Mouse (Mus musculus): ENCODE measurements at regions not wholly inside any gene's neighbourhood (a gene's known extent, or its start where the extent isn't known, plus 50 kb on each side); places are given as distances from the start of the nearest gene placed in this dataset.
A peak's percentile ranks its signal among the peaks of the same experiment; 100 is the strongest.

DNA sequence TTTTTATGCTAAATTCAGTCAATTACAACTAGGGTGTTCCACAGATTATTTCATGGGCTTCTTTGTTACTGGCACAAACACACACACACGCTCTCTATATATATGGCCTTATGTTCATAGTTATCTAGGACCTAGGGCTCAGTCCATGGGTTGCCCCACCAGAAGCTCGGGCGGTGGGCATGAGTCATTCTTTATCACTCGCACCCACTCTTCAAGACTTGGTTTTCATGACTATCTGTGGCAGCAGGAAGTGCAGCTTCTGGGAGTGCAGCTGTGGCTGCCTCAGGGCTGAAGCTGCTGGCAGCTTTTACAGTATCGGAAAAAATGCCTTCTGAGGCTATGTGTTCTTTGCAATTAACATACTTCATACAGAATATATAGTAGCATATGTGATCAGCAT, 198.7 kb downstream of the Ipo11 start:
- no peak for DNase-seq (ENCODE audit: low spot score in 2 of 2)

DNA sequence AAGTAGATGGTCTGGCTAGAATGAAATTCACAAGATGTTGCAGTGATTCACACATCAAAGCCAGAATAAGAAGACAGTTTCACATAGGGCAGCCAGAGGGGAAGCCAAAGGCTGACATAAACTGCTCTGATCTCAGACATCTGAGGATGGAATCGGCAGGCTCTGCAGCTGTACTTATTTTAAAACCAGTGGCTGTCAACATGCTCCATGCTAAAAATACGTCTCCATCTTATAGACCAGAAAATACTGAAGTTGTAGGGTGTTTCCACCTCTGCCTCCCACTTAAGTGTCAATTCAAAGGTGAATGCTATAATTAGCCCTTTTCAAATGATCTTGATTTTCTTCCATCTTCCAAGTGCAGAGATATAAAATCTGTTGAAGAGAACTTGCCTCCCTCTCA, 202.4 kb downstream of the Ipo11 start:
- no peak for DNase-seq (ENCODE audit: low spot score in 2 of 2)

DNA sequence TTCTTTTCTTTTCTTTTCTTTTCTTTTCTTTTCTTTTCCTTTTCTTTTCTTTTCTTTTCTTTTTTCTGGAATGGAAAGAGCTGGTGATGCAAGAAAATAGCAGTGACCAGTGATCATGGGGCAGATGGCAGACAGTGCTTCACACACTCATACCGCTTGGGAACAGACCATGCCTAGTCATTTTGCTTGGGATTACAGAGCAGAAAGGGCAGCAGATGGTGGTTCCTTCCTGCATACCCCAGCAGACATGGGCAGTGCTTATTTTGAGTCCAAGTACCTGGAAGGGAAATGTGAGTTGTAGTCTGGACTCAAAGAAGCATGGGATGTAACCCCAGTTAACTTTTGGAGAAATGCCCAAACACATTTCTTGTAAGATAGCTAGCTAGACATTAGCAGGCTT, 203.9 kb downstream of the Ipo11 start:
- DNase-seq (ENCODE audit: low spot score in 2 of 2), result no peak

DNA sequence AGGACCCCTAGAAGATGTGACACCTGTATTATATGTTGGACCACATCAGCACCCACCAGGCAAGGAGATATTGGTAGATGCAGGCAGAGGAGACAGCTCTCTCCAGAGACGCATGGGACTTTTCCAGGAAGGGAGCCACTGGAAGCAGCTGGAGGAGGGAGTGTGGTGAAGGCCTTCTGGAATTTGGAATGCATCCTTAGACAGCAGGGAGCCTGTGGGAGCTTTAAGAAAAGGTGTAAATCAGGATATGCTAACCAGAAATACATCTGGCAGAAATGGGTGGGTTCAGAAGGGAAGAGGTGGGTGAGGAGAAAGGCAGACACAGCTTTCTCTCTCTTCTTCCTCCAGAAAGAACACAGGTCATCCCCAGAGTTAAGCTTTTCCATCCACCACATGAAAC, 213.4 kb downstream of the Ipo11 start:
- DNase-seq (ENCODE audit: low spot score in 2 of 2), result no peak

DNA sequence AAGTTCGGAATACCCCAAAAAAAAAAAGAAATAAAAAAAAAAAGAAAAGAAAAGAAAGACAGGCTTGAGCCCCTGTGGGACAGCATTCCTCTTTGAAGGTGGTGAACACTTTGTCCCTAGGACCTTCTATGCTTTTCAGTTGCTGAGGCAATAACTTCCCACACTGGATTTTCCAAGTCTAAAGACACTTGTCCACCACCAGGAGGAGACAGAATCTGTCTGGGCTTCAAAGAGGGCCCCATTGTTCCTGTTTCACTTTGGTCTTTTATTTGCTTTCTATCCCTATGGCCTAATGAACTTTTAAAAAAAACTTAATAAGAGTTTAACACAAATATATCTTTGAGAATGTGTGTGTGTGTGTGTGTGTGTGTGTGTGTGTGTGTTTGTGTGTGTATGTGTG, 215.6 kb downstream of the Ipo11 start:
- DNase-seq (ENCODE audit: low spot score in 2 of 2), result no peak

DNA sequence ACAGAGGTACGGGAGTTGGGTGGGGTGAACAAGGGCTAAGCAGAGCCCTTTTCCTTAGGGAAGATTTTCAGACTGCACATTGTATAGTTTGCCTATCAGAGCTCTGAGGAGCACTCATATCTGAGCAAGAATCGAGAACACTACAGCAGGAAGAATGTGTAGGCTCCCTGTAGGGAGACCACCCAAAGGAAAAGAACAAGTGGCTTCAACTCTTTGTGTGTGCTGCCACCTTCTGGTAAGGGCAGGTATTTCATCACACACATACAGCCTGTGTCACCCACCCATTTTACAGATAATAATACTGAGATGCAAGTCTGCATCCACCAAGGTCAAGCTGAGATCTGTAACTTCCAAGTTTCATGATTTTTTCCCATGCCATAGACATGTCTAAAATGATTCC, 221.0 kb downstream of the Ipo11 start:
- DNase-seq (ENCODE audit: low spot score in 2 of 2), result peak; percentile 37 to 42

DNA sequence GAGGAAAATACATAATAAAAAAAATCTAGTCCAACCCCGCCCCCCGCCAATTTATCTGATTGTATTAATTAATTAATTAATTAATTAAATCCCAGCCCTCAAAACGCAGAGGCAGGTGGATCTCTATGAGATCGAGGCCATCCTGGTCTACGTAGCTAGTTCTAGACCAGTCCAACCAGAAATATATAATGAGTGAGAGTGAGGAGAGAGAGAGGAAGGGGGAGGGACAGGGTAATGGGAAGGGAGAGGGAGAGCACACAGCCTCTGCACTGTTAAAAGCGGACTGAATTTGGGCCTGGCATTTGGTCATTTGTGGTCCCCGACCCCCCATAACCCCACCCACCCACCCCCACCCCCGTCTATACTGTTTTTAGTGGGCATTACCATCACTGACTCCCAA, 221.5 kb downstream of the Ipo11 start:
- no peak for DNase-seq (ENCODE audit: low spot score in 2 of 2)

DNA sequence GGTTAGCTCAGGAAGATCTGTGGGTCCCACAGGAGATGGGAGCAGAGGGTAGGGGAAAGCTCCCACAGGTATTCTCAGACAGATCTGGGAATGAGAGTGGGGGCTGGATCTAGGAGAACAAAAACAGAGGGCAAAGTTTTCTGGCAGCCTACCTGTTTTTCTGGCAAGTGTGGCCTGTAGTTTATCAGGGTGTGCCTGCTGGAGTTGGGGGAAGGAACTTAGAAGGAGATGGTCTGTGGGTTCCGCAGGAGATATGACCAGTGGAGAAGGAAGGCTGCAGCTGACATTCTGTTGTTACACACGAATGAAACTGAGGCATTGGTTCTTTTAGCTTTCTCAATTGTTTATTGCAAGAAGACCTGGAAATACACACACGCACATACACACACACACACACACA, 226.2 kb downstream of the Ipo11 start:
- no peak for DNase-seq (ENCODE audit: low spot score in 2 of 2)

DNA sequence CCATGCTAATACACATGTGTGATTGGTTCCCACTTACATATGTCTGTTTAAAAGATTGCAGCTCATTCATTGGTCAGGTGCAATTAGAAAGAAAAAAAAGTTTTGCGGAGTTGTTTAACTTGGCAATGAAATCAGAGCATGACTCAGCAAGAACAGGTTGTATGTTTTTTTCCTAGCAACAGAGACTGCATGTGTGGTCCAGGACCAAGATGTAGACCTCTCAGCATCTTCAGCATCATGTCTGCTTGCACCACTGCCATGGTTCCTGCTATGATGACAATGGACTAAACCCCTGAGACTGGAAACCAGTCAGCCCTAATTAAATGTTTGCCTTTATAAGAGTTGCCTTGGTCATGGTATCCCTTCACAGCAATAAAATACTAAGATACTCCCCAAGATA, 236.4 kb downstream of the Ipo11 start:
- no peak for DNase-seq (ENCODE audit: low spot score in 2 of 2)

DNA sequence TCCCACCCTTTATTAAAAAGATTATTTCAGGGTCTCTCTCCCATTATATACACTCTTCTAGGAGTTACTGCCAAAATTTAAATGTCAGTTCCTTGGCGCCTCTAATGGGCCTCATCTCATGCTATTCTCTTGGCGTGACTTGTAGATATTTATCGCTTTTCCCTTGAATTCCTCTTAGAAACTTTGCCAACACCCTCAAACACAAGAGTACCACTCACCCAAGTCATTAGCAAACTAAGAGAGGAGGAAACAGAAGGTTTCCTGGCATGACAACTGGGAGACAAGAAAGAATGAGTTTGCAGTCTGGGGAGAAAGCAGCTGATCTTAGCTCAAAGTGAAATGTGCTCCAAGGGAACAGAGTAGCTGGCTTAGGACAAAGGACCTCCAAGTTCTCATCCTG, 236.8 kb downstream of the Ipo11 start:
- no peak for DNase-seq (ENCODE audit: low spot score in 2 of 2)

DNA sequence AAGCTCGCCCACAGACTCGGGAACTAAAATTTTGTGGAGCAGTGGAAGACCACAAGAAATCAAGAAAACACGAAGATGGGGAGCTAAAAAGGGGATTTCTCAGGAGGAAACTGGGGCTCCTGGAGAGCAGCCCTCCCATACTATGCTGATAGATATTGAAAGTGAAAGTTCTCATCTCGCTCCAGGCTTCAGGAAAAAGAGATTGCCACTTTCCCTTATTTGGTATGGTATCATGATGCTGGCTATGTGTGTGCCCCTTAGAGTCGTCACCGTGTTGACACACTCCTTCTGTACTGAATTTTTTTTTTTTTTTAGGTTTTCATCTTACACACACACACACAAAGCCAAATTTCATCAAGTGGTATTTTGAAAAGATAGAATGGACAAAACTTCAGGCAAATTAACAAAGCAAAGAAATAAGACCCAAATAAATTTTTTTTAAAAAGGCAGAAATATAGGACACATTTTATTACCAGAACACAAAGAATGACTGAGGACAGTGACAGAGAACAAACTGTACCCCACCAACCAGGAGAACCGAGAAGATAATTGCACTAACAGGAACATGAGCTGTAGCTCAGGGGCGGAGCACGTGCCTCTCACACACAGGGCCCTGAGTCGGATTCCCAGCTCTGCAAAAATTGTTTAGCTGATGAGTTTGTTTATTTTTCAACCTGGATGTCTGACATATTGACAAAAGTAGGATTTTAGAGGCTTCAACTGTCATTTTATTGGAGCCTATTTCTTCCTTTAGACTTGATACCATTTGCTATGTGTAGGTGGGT, 244.8 kb downstream of the Ipo11 start:
- DNase-seq (ENCODE audit: low spot score in 2 of 2), result no peak

DNA sequence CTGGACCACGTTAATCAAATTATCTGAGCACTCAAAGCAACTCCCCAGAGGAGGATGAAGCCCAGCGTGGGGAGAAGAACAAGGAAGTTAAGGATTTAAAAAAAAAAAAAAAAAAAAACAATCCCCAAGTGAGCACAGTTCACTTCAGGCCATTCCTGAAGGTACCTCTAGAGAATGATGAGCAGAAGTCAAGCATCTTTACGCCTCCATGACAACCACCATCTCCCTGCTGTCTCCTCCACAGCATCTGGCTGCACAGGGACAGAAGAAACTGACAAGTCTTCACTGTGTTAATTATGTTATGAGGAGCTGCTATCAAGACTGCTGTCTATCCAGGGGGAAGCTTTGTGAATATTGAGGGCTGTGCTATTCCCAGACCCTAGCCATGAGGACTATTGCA, 246.6 kb downstream of the Ipo11 start:
- no peak for DNase-seq (ENCODE audit: low spot score in 2 of 2)

DNA sequence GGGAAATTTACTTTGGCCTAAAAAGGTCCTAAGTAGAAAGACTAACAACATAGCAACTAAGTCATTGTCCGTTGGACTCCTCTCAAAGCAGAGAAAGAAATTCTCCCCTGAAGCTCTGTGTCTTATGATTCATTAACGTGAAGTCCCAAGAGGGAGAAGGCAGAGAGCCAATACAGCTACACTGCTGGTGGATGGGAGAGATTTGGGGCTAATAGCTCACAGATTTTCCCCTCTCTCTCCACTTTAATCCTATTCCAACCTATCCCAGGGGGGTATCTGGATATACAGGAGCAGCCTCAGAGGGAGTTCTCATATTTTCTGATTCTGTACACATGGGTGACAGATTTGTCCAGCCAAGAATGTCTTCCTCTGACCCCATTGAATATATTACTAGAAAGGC, 247.1 kb downstream of the Ipo11 start:
- DNase-seq (ENCODE audit: low spot score in 2 of 2), result no peak

DNA sequence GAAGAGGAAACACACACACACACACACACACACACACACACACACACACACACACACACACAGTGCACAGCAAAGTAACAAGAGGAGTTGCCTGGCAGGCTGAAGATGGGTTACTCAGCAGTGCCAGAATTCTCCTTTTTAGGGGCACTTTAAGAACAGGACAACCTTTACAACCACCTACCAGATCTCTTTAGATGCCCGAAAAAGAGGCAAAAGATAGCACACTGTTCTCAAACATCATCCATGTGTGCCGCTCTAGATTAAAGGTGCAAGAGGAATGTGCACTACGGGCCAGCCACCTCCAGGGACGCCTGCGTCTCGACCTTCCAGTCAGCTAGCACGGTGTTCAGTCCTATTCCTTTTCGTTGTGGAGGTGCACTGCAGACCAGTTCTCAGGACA, 247.7 kb downstream of the Ipo11 start:
- no peak for DNase-seq (ENCODE audit: low spot score in 2 of 2)

DNA sequence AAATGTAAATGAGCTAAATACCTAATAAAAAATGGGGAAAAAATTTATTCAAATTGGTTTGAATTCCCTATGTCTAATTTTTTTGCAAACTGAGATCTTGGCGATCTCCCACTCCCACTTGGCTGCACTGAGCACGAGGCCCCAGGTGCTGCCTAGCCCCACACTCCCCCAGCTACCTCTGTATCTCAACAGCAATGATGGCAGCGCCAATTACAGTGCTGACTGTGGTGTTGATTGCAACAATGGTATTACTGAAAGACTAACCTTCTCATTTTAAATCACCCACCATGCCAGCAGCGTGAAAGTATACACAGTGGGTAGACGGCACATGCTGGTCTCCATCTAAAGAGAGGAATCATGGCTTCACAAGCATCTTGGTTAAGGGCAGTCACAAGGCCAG, 267.1 kb downstream of the Ipo11 start:
- no peak for DNase-seq (ENCODE audit: low spot score in 2 of 2)

DNA sequence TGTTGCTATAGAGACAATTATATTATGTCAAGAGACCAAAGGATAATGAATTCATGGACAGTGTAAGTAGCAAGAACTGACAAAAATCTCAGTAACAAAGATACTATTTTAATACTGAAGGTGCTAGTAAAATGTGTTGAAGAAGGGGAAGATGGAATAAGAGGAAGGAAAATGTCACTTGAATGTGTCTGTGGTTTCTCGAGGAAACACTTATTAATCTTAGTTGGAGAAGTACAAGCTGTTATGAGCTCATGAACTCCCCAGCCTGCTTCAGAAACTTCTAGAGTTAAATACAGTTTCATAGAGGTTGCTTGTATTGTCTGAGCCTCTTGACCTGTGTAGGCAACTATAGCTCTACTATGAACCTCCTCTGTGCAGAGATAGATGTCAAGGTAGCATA, 274.6 kb downstream of the Ipo11 start:
- no peak for DNase-seq (ENCODE audit: low spot score in 2 of 2)

DNA sequence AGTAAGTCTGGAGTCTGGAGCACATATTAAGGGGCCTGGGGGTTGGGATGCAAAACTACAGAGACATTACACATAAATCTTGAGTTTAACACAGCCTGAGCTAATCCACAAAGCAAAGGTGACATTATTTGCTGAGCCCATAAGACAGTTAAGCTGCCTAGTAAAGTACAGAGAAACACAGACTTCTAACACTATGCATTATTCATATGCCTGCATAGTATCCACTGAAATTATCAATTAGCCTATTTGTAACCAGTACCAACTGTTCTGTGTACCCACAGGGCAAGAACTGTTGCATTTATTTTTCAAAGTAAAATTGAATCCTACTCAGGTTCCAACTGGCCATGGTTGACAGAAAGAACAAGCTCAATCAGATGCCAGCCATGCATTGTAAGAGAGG, 287.4 kb downstream of the Ipo11 start:
- DNase-seq (ENCODE audit: low spot score in 2 of 2), result no peak

DNA sequence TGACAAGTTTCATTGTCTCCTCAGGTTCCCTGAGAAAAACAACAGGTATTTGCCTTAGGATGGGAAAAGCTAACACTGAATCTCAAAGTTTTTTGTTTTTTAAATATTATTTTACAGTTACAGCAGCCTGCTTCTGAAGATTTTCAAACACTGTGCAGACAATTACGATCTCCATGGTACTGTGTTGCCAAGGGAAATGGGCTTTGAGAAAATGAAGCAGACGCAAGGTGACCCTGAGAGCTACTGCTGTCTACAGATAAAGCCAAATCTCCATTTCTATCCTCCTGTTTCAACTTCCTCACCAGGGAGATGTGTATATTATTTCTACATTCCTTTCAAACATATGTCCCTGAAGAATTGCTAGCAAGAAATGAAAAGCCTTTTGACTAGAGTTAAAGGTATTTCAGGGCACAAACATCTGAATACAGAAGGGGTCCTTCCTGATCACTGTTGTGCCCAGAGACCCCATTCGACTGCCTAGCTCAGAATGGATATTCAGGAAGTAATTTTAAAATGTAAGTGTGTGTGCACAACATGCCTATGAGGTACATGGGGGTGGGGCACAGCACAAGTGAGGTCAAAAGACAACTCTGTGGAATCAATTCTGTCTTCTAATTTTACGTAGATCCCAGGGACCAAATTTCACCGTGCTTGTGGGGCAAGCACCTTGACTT, 293.3 kb downstream of the Ipo11 start:
- DNase-seq (ENCODE audit: low spot score in 2 of 2), result no peak

DNA sequence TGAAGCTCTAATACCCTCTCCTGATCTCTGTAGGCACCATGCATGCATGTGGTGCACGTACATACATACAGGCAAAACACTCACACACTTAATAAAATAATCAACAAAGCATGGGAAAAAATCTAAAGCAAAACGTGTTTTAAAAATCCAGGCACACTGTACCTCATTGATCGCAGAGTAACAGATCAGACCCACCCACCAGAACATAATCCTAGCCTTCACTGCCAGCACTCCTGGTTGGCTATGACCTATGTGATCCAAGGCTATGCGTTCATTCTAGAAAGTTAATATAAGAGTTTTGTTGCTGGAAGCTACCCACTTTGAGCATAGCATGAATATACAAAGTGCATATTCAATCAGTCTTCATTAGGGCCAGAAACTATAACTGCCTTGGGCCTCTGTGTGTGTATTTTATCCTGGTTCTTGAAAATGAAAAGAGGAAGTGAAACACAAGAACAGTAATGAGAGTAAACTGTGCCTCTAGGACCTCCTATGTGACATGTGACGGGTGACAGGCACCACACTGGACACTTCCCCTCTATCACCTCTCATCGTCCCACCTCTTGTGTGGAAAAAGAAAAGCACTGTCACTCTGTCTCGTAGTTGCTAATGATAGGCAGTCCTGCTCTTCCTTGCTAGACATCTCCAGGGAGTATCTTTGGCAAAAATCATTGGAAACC, 297.9 kb downstream of the Ipo11 start:
- DNase-seq (ENCODE audit: low spot score in 2 of 2), result no peak

DNA sequence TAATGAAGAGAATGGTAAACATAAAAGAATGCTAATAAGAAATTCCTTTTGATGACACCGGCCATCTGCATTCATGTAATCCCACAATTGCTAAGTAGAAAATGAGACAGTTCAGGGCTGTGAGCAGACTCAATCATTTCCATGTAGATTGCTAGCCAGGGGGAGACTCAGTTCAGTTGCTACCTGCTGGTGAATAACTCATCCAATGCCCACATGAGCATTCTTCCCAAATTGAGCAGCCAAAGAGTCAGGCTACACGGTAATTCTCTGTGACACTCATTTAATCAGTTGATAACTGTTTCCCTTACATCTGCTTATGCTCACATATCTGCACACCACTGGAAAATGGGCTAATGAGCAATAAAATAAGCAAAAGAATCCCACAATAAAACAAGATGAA, 345.0 kb downstream of the Ipo11 start:
- DNase-seq (ENCODE audit: low spot score in 2 of 2), result no peak

DNA sequence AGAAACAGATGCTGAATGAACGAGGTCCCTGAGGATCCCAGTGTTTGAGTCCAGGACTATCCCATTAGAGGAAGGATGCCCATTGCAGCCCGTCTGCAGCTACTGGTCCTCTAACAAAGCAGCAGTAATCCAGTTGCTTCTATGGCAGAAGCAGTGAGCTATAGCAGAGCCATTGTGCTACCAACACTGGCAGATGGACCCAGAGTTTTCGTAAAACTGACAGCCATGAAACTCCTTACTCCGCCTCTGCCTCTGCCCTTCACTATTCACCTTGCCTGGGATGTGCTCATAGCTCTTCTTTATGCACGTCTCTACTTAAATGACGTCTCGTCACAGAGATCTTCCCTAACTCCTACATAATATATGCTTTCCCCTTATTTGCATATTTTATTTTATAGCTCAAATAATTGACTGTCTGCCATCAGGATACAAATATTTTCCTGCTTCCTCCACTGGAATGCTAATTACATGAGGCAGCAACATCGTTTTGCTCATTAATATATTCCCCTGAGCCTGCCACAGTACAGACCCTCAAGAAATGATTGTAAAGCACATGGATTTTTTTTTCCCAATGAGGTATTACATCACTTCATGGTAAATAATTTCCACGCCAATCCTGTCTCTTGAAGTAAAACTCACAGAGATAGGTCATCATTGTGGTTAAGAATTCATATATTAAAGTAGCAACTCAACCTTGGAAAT, 368.9 kb downstream of the Ipo11 start:
- no peak for DNase-seq (ENCODE audit: low spot score in 2 of 2)

DNA sequence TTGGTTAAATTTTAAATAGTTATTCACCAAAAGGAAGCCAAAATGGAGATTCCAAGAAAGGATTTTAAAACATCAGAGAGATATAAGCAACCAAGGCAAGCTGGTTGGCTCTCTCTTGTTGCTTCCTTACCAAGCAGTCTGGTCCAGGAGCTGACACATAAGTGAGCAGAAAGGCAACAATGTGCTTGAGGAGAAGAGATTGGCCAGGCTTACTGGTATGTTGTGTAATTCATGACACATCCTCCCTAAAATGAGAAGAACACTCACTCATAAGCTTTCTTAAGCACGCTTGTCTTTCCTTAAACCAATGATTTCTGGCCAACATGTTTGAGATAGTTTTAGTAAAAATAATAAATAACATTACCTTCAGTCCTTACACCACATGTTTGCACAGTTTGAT, 374.2 kb downstream of the Ipo11 start:
- DNase-seq (ENCODE audit: low spot score in 2 of 2), result no peak
